Mouse (Mus musculus) thymus, adult 2 months (tissue): ENCODE results near the gene Zbtb20.

Experiments used
- CTCF ChIP-seq: fragments of 200-500 bp; IDR thresholded peaks from 2 replicates; pipeline ENCODE4 v1.5.1; 2012; ENCODE audit warnings: mild to moderate bottlenecking, control low read depth, low read length, moderate library complexity, borderline replicate concordance; ENCODE audit not compliant: control insufficient read depth, poor library complexity, insufficient read depth; ENCODE audit errors: extremely low read depth
- POLR2A ChIP-seq: fragments of 200-500 bp; IDR thresholded peaks from 2 replicates; pipeline ENCODE4 v1.6.1; 2012; ENCODE audit warnings: mild to moderate bottlenecking, low read length, control low read depth, moderate library complexity; ENCODE audit not compliant: control insufficient read depth, poor library complexity, insufficient read depth; ENCODE audit errors: extremely low read depth

GRCm38 (mm10) chr16:43340712-43341111, 465.0 kb downstream of the Zbtb20 start:
- no peak for TF ChIP-seq POLR2A
- no peak for TF ChIP-seq CTCF
